Mouse (Mus musculus) stomach, embryonic 15.5 days (tissue): ENCODE data around the gene Top2b. TPM values are rescaled to one million over a fixed set of nuclear protein-coding genes. Genes with fewer than 3 reads are reported as not detected.
A peak's percentile ranks its signal among the peaks of the same experiment; 100 is the strongest.

Experiments
- ATAC-seq: fragments of 200-750 bp; cut with Nextera tagmentation; 2 replicates; pipeline ENCODE4 v1.8.0; 2017; ENCODE audit warnings: low read depth, moderate number of reproducible peaks, moderate TSS enrichment; ENCODE audit not compliant: insufficient read depth, low FRiP score
- H3K27ac ChIP-seq: fragments of 300-500 bp; sonication (generic); 2 replicates; pipeline ENCODE4 v1.5.1; 2015; ENCODE audit warnings: mild to moderate bottlenecking, inconsistent platforms
- H3K27me3 ChIP-seq: fragments of 300-500 bp; sonication (generic); replicated peaks from 2 replicates; pipeline ENCODE4 v1.6.1; 2015; ENCODE audit warnings: inconsistent platforms
- H3K36me3 ChIP-seq: fragments of 300-500 bp; sonication (generic); 2 replicates; pipeline ENCODE4 v1.6.1; 2015; ENCODE audit warnings: inconsistent platforms
- H3K4me1 ChIP-seq: fragments of 300-500 bp; sonication (generic); 2 replicates; pipeline ENCODE4 v1.6.1; 2015; ENCODE audit warnings: inconsistent platforms
- H3K4me2 ChIP-seq: fragments of 300-500 bp; sonication (generic); 2 replicates; pipeline ENCODE4 v1.6.1; 2015; ENCODE audit warnings: mild to moderate bottlenecking, inconsistent platforms
- H3K4me3 ChIP-seq: fragments of 300-500 bp; sonication (generic); replicated peaks from 2 replicates; pipeline ENCODE4 v1.5.1; 2015; ENCODE audit warnings: inconsistent platforms
- H3K9ac ChIP-seq: fragments of 300-500 bp; sonication (generic); 2 replicates; pipeline ENCODE4 v1.6.1; 2015; ENCODE audit warnings: inconsistent platforms
- H3K9me3 ChIP-seq: fragments of 300-500 bp; sonication (generic); 2 replicates; pipeline ENCODE4 v1.6.1; 2016; ENCODE audit warnings: inconsistent platforms
- WGBS: fragments of 180-500 bp; shearing (Covaris S2); methylation state at CpG from one replicate; pipeline ENCODE4 v1.1.7; 2015; 5-methylcytosine and 5-hydroxymethylcytosine counted together
- polyA plus RNA-seq: library from polyadenylated mRNA; unstranded; fragments of >200 nt; fragmentation: Nextera tagmentation; extraction: Ambion mirVana; gene quantifications from 2 replicates; pipeline ENCODE4 v1.2.1, GENCODE M21; 2015

Top2b gene
- polyA plus RNA-seq, 1 experiment from 2014 or later, result 36.6 TPM

DNA sequence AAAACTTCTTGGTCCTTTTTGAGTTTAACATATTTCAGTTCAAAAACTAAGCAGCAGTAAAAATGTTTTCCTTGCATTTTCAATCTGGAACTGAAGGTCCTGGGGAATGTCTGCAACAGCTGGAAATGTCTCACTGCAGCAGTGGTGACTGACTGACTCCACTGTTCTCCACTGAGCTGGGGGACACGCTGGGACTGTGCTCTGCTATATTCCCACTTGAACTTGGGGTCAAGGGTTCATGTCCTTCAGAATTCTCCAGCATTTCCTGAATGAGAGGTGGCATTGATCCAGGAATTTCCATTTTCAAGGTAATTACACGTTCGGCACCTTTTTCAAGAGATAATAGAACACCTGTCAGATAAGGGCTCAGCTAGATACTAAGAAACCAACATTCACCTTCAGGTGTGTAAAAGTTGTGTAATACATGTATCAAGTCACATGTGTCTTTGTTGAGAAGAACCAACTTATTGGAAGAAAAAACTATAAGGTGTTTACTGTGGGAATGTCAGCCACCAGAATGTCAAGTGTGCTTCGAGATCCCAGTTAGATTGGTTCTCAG, 67.0 kb downstream of the Top2b start:
- Histone ChIP-seq H3K27ac (no peak overlapping the region), H3K4me1 (no peaks in the 10 kb centered on the region), H3K9ac (no peak overlapping the region), H3K36me3 (peaks cover 23% of the 10 kb centered on the region), H3K4me2 (no peak overlapping the region), H3K9me3 (no peaks in the 10 kb centered on the region), H3K4me3 (no peak overlapping the region), H3K27me3 (no peaks in the 10 kb centered on the region)
- 58% methylated on average over 4 of the region's 4 CpGs for WGBS
- no peak for ATAC-seq

- Histone ChIP-seq H3K9ac (no peak overlapping the region), H3K27ac (no peak overlapping the region), H3K9me3 (no peaks in the 10 kb centered on the region), H3K4me2 (no peak overlapping the region), H3K4me3 (no peak overlapping the region), H3K4me1 (no peaks in the 10 kb centered on the region), H3K36me3 (peaks cover 25% of the 10 kb centered on the region), H3K27me3 (no peaks in the 10 kb centered on the region)
- ATAC-seq, result no peak
- 73% methylated on average over 3 of the region's 3 CpGs for WGBS
These were observed 67.6 kb downstream of the Top2b start for GRCm38 (mm10) chr14:16432550-16432949.

GRCm38 (mm10) chr14:16433206-16433605, 68.2 kb downstream of the Top2b start:
- H3K36me3 ChIP-seq, result peaks cover 25% of the 10 kb centered on the region

GRCm38 (mm10) chr14:16434396-16435171, 69.6 kb downstream of the Top2b start:
- ATAC-seq, result peak; percentile 37
- no peak overlapping the region for H3K4me2 ChIP-seq
- peaks cover 21% of the 10 kb centered on the region for H3K36me3 ChIP-seq
- no peaks in the 10 kb centered on the region for H3K9me3 ChIP-seq
- H3K4me1 ChIP-seq, result no peaks in the 10 kb centered on the region
- H3K4me3 ChIP-seq, result no peak overlapping the region
- H3K9ac ChIP-seq, result no peak overlapping the region
- no peak overlapping the region for H3K27ac ChIP-seq
- 79% methylated on average over 3 of the region's 3 CpGs for WGBS
- no peaks in the 10 kb centered on the region for H3K27me3 ChIP-seq

More at GRCm38 (mm10) chr14:16433206-16433605, 68.2 kb downstream of the Top2b start:
- H3K9me3 ChIP-seq, result no peaks in the 10 kb centered on the region
- no peaks in the 10 kb centered on the region for H3K27me3 ChIP-seq
- H3K4me1 ChIP-seq, result no peaks in the 10 kb centered on the region
- H3K27ac ChIP-seq, result no peak overlapping the region; the same call in 1 of the 2 replicates
- ATAC-seq, result no peak
- H3K4me3 ChIP-seq, result no peak overlapping the region
- WGBS, result 61% methylated on average over 2 of the region's 2 CpGs
- no peak overlapping the region for H3K4me2 ChIP-seq
- H3K9ac ChIP-seq, result no peak overlapping the region

GRCm38 (mm10) chr14:16437386-16437785, 72.4 kb downstream of the Top2b start:
- Histone ChIP-seq H3K36me3 (peaks cover 6% of the 10 kb centered on the region), H3K27me3 (no peaks in the 10 kb centered on the region), H3K4me3 (no peak overlapping the region), H3K27ac (no peak overlapping the region), H3K4me2 (no peak overlapping the region), H3K9ac (no peak overlapping the region), H3K4me1 (no peaks in the 10 kb centered on the region), H3K9me3 (no peaks in the 10 kb centered on the region)
- ATAC-seq, result no peak
- 84% methylated on average over 4 of the region's 4 CpGs for WGBS

- Histone ChIP-seq H3K4me2 (no peak overlapping the region), H3K4me1 (no peaks in the 10 kb centered on the region), H3K36me3 (peaks cover 9% of the 10 kb centered on the region; the same call in 1 of the 2 replicates), H3K9me3 (no peaks in the 10 kb centered on the region), H3K4me3 (no peak overlapping the region), H3K9ac (no peak overlapping the region), H3K27me3 (no peaks in the 10 kb centered on the region), H3K27ac (no peak overlapping the region)
- 80% methylated on average over 6 of the region's 6 CpGs for WGBS
- ATAC-seq, result no peak
These were observed 74.6 kb downstream of the Top2b start for GRCm38 (mm10) chr14:16439385-16440126.

DNA sequence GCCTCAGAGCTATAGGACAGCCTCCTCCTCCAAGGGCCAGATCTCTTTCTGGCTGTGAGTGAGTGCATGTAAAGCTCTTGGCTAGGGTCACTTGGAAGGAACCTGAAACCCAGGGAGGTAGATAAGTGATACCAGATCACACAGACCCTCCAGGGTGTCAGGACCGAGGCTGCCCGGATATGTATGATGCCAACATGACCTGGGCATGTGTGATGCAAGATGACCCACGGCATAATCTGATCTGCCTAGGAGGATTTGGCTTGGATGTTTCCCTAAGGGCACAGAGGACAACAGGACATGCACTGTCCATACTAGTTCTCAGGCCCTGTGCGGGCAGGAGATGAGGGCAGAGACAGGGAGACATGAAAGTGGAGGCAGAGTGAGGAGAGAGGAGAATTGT, 79.9 kb downstream of the Top2b start:
- H3K27ac ChIP-seq, result no peak overlapping the region
- WGBS, result 82% methylated on average over 4 of the region's 4 CpGs
- no peaks in the 10 kb centered on the region for H3K4me1 ChIP-seq
- H3K27me3 ChIP-seq, result no peaks in the 10 kb centered on the region
- no peaks in the 10 kb centered on the region for H3K9me3 ChIP-seq
- H3K4me3 ChIP-seq, result no peak overlapping the region
- 0 out of 2 replicates have a peak, but pooled peaks cover 3% of the 10 kb centered on the region for H3K36me3 ChIP-seq
- ATAC-seq, result no peak
- no peak overlapping the region for H3K9ac ChIP-seq
- no peak overlapping the region for H3K4me2 ChIP-seq

DNA sequence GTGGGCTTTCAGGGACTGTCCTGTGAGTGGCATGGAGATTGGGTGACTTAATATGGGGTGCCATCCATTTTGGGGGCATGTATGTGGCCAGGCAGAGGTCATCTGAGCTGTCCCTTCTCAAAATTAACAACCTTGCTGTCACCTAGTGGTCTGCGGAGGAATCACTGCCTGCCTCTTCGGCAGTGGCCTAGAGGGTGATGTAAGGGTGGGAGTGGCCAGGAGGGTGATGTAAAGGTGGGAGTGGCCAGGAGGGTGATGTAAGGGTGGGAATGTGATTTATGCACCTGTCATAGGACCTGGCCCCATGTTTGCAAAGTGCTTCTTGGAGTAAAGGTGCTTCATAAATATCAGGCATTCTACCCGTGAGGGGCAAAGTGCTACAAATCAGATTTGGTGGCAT, 82.6 kb downstream of the Top2b start:
- H3K4me1 ChIP-seq, result no peaks in the 10 kb centered on the region
- H3K9ac ChIP-seq, result no peak overlapping the region
- no peaks in the 10 kb centered on the region for H3K9me3 ChIP-seq
- WGBS, result 33% methylated on average over 3 of the region's 3 CpGs
- H3K4me2 ChIP-seq, result no peak overlapping the region
- H3K4me3 ChIP-seq, result no peak overlapping the region
- peak; percentile 57; the same call in 1 of the 2 replicates for ATAC-seq
- no peaks in the 10 kb centered on the region for H3K27me3 ChIP-seq
- 0 out of 2 replicates have a peak, but pooled peaks cover 3% of the 10 kb centered on the region for H3K36me3 ChIP-seq
- no peak overlapping the region for H3K27ac ChIP-seq

GRCm38 (mm10) chr14:16448269-16448987, 83.4 kb downstream of the Top2b start:
- Histone ChIP-seq H3K27ac (peak overlapping the region; percentile 33; the same call in 1 of the 2 replicates), H3K9me3 (no peaks in the 10 kb centered on the region), H3K4me2 (no peak overlapping the region), H3K36me3 (0 out of 2 replicates have a peak, but pooled peaks cover under 1% of the 10 kb centered on the region), H3K27me3 (no peaks in the 10 kb centered on the region), H3K4me3 (no peak overlapping the region), H3K9ac (no peak overlapping the region), H3K4me1 (no peaks in the 10 kb centered on the region)
- ATAC-seq, result peak; percentile 90
- 49% methylated on average over 4 of the region's 4 CpGs for WGBS

DNA sequence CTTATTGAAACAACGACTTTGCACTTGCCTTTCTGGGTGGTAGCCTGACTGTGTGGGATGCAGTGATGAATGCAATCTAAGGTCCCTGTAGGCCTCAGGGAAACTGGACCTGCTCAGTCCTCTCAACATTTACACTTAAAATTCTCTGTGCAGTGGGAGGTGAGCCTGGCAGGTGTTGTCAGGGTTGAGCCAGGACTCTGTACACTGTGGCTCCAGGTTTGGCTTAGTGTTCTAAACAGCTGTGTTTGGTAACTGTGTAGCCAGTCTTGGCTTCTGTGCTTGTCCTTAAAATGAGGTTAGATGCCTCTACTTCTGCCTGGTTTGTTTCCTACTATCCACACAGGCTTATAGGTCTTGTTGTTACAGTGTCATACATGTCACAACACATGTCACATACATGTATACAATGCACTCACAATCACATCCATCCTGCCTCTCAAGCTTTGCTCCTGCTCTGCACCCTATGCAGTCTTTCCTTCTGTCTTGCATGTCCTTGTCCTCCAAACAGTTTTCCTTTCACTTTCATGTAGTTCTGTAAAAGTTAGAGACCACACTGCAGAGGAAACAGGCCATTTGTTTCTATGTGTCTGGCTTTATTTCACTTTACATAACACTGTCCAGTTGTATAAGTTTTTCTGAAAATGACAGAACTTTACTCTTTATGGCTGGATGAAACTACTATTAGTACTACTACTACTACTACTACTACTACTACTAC, 113.8 kb downstream of the Top2b start:
- Histone ChIP-seq H3K9me3 (no peaks in the 10 kb centered on the region), H3K9ac (no peak overlapping the region), H3K4me2 (no peak overlapping the region), H3K27me3 (no peaks in the 10 kb centered on the region), H3K4me3 (no peak overlapping the region), H3K36me3 (no peaks in the 10 kb centered on the region), H3K27ac (no peak overlapping the region), H3K4me1 (no peaks in the 10 kb centered on the region)
- 90% methylated on average over 1 of the region's 1 CpGs for WGBS
- no peak for ATAC-seq

DNA sequence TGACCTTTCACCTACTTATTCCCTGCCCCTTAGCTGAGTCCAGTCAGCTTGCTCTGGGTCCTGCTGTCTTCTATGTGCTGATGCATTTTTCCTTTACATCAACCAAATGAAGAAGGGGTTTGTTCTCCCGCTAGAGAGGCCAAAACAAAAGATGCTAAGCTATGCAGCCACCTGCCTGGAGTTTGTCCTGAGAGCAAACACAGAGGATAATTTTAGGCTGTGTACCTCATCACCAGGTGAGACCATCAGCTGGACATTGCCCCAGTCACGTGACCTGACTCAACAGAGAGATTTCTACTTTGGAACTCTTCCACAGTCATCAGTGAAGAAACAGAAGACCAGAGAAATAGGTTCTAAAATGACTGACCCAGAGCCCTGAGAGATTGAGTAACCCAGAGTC, 114.5 kb downstream of the Top2b start:
- H3K4me3 ChIP-seq, result no peak overlapping the region
- ATAC-seq, result no peak
- H3K27ac ChIP-seq, result no peak overlapping the region
- H3K27me3 ChIP-seq, result no peaks in the 10 kb centered on the region
- whole genome bisulfite sequencing, result 80% methylated on average over 2 of the region's 2 CpGs
- no peak overlapping the region for H3K4me2 ChIP-seq
- H3K9me3 ChIP-seq, result no peaks in the 10 kb centered on the region
- no peak overlapping the region for H3K9ac ChIP-seq
- H3K36me3 ChIP-seq, result no peaks in the 10 kb centered on the region
- H3K4me1 ChIP-seq, result 0 out of 2 replicates have a peak, but pooled peaks cover 3% of the 10 kb centered on the region
